Mouse (Mus musculus) intestine, embryonic 14.5 days (tissue): Measurements from ENCODE around the gene Btbd11. TPM values are rescaled to one million over a fixed set of nuclear protein-coding genes. Genes with fewer than 3 reads are reported as not detected.

Source experiments
- ATAC-seq: fragments of 200-750 bp; cut with Nextera tagmentation; replicated peaks from 2 replicates; pipeline ENCODE4 v1.8.0; 2017; ENCODE audit warnings: low read depth, moderate number of reproducible peaks, moderate TSS enrichment, moderate library complexity; ENCODE audit not compliant: low FRiP score, low TSS enrichment
- DNase-seq: peaks from one replicate; pipeline ENCODE4 v3.0.0-alpha.2; 2018; ENCODE audit warnings: low spot score
- H3K27ac ChIP-seq: fragments of 300-500 bp; sonication (generic); 2 replicates; pipeline ENCODE4 v1.5.1; 2014; ENCODE audit warnings: low read depth, mild to moderate bottlenecking, control low read depth
- H3K27me3 ChIP-seq: fragments of 300-500 bp; sonication (generic); replicated peaks from 2 replicates; pipeline ENCODE4 v1.6.1; 2014; ENCODE audit warnings: low read length, control low read depth; ENCODE audit not compliant: control insufficient read depth, insufficient read depth
- H3K36me3 ChIP-seq: fragments of 300-500 bp; sonication (generic); 2 replicates; pipeline ENCODE4 v1.6.1; 2014; ENCODE audit warnings: low read length, control low read depth; ENCODE audit not compliant: control insufficient read depth, insufficient read depth
- H3K4me1 ChIP-seq: fragments of 300-500 bp; sonication (generic); replicated peaks from 2 replicates; pipeline ENCODE4 v1.6.1; 2014; ENCODE audit warnings: low read length, control low read depth, mixed read lengths; ENCODE audit not compliant: control insufficient read depth, insufficient read depth
- H3K4me2 ChIP-seq: fragments of 300-500 bp; sonication (generic); 2 replicates; pipeline ENCODE4 v1.6.1; 2014; ENCODE audit warnings: low read length
- H3K4me3 ChIP-seq: fragments of 300-500 bp; sonication (generic); 2 replicates; pipeline ENCODE4 v1.5.1; 2014; ENCODE audit warnings: low read depth, low read length, control low read depth, mixed read lengths
- H3K9ac ChIP-seq: fragments of 300-500 bp; sonication (generic); 2 replicates; pipeline ENCODE4 v1.6.1; 2014; ENCODE audit warnings: mild to moderate bottlenecking, low read length
- H3K9me3 ChIP-seq: fragments of 300-500 bp; sonication (generic); 2 replicates; pipeline ENCODE4 v1.6.1; 2016; ENCODE audit warnings: low read length, control low read depth; ENCODE audit not compliant: control insufficient read depth
- WGBS: fragments of 180-500 bp; shearing (Covaris S2); extraction: QIAGEN DNeasy Blood & Tissue Kit; methylation state at CpG from one replicate; pipeline ENCODE4 v1.1.7; 2014; 5-methylcytosine and 5-hydroxymethylcytosine counted together
- polyA plus RNA-seq: library from polyadenylated mRNA; unstranded; fragments of >200 nt; fragmentation: Nextera tagmentation; extraction: Ambion mirVana; gene quantifications from 2 replicates; pipeline ENCODE4 v1.2.1, GENCODE M21; 2014

Btbd11 gene
- polyA plus RNA-seq, 1 experiment from 2014 or later, result 2.0 TPM

DNA sequence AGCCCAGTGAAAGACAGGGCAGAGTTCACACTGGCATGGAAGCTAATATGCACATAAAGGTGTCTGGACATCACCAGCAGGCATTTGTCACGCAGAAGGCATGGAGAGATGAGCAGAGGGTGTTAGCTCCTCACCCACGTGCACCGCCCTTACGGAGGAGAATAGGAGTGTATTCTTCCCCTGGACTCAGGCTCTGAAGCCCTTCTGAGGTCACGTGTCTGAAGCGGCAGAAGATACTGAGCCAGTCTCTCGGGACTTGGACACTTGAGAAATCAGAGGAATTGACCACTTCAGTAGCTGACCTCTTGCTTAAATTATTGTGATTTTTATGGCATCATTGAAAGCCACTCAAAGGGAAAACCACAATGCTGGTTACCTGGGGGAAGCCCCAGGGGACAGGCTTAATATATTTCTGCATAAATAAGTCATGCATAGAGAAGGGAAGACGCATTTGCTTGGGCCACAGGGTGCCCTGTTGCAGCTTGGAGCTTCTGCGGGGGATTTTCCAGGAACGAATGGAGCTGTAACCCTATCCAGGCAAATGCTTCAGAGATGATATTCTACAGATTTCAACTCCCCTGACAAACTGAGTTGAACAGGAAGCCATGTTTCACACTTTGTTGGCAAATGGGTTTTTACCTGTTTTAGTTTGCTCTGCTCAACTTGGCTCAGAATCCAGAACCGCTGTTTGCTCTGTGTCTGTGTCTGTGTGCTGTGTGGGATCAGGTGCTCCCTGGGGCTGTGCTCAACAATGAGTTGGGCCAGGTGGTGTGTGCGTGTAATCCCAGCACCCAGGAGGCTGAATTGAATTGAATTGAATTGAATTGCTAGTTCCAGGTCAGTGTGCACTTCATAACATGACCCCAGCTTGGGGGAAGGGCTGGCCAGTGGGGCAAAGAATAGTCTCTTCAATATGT, 231.1 kb downstream of the Btbd11 start:
- ATAC-seq, result no peak
- Histone ChIP-seq H3K9me3 (no peaks in the 10 kb centered on the region), H3K4me2 (no peak overlapping the region), H3K4me3 (no peak overlapping the region), H3K27me3 (no peaks in the 10 kb centered on the region), H3K9ac (no peak overlapping the region), H3K27ac (no peak overlapping the region), H3K4me1 (no peaks in the 10 kb centered on the region), H3K36me3 (no peaks in the 10 kb centered on the region)
- no peak for DNase-seq
- WGBS, result 69% methylated on average over 12 of the region's 12 CpGs

DNA sequence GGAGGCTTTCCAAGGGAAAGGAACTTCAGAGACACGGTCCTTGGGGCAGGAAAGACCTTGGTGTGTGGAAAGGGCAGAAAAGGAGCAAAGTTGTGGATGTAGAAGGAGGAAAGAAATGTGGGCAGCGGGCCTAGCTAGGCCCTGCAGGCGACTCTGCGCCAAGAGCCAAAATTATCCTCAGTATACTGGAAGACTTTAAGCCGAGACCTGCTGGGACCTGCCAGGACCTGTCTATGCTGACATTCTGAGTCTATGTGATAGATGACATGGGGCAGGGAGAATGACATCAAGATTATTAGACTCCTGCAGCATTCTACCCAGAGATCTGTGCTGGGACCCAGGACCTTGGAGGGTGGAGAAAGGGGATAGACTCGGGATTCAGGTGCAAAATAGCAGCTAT, 234.5 kb downstream of the Btbd11 start:
- Histone ChIP-seq H3K4me1 (no peaks in the 10 kb centered on the region; the same call in 1 of the 2 replicates), H3K9ac (no peak overlapping the region), H3K36me3 (no peaks in the 10 kb centered on the region), H3K4me3 (no peak overlapping the region), H3K27me3 (no peaks in the 10 kb centered on the region), H3K27ac (no peak overlapping the region), H3K4me2 (no peak overlapping the region), H3K9me3 (no peaks in the 10 kb centered on the region)
- ATAC-seq (no peak), DNase-seq (no peak)
- 93% methylated on average over 6 of the region's 6 CpGs for WGBS

- 0 out of 2 replicates have a peak overlapping the region, but pooled peaks have one; percentile 2 for H3K9ac ChIP-seq
- peak; percentile 64; the same call in 1 of the 2 replicates for ATAC-seq
- H3K27ac ChIP-seq, result no peak overlapping the region
Observed at GRCm38 (mm10) chr10:85624504-85625169, 238.0 kb downstream of the Btbd11 start.

DNA sequence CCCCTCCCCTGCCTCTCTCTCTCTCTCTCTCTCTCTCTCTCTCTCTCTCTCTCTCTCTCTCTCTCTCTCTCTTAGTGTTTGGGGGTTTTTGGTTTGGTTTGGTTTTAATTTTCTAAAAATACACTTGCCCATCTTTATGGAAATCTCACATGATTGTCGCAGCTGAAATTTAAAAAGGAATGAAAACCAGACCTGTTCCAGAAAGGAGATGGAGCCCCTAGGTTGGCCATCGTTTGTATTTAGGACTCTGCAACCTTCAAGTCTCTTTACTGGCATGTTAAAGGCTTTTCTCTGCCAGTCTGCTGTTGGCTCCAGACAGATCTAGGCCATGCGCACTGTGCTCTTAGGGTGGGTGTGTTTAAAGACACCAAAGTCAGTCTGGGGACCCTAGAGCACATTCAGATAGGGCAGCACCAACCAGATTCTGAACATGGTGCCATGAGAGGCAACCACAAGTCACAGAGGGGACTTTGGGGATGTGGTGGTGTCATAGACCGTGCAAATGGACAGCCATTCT, 238.6 kb downstream of the Btbd11 start:
- Histone ChIP-seq H3K9ac (no peak overlapping the region), H3K27ac (no peak overlapping the region), H3K36me3 (no peaks in the 10 kb centered on the region), H3K9me3 (no peaks in the 10 kb centered on the region), H3K27me3 (no peaks in the 10 kb centered on the region), H3K4me2 (peak overlapping the region; percentile 76), H3K4me3 (no peak overlapping the region; the same call in 1 of the 2 replicates), H3K4me1 (no peaks in the 10 kb centered on the region; the same call in 1 of the 2 replicates)
- WGBS, result 58% methylated on average over 4 of the region's 4 CpGs
- ATAC-seq (no peak), DNase-seq (no peak)

More at GRCm38 (mm10) chr10:85624504-85625169, 238.0 kb downstream of the Btbd11 start:
- Histone ChIP-seq H3K4me1 (no peaks in the 10 kb centered on the region; the same call in 1 of the 2 replicates), H3K27me3 (no peaks in the 10 kb centered on the region), H3K4me2 (peak overlapping the region; percentile 76), H3K4me3 (peak overlapping the region; percentile 35), H3K36me3 (no peaks in the 10 kb centered on the region), H3K9me3 (no peaks in the 10 kb centered on the region)
- peak; percentile 81 for DNase-seq
- WGBS, result 5% methylated on average over 31 of the region's 31 CpGs

- no peak overlapping the region for H3K4me2 ChIP-seq
- DNase-seq (no peak), ATAC-seq (no peak)
- no peaks in the 10 kb centered on the region for H3K9me3 ChIP-seq
- H3K4me3 ChIP-seq, result no peak overlapping the region
- 83% methylated on average over 10 of the region's 10 CpGs for WGBS
- H3K4me1 ChIP-seq, result no peaks in the 10 kb centered on the region; the same call in 1 of the 2 replicates
- no peaks in the 10 kb centered on the region for H3K36me3 ChIP-seq
- H3K9ac ChIP-seq, result no peak overlapping the region
- no peaks in the 10 kb centered on the region for H3K27me3 ChIP-seq
- no peak overlapping the region for H3K27ac ChIP-seq
Observed at GRCm38 (mm10) chr10:85632030-85632429, 245.4 kb downstream of the Btbd11 start.

DNA sequence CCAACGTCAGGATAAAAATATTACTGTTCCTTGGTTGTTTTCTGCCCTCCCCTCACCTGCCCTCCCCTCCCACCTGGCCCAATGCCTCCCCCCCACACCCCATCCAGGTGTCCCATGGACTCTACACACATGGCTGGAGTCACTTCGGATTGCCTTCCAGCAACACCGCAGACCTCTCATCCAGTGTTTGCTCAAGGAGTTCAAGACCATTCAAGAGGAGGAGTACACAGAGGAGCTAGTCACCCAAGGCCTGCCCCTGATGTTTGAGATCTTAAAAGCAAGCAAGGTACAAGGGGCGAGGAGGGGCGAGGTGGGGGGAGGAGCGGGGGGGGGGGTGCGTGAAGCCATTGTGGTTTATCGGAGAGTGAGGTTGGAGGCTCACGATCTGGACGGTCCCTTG, 247.0 kb downstream of the Btbd11 start:
- ATAC-seq (no peak), DNase-seq (no peak)
- Histone ChIP-seq H3K9ac (no peak overlapping the region), H3K9me3 (no peaks in the 10 kb centered on the region), H3K36me3 (no peaks in the 10 kb centered on the region), H3K27me3 (no peaks in the 10 kb centered on the region), H3K4me2 (no peak overlapping the region), H3K4me1 (no peaks in the 10 kb centered on the region; the same call in 1 of the 2 replicates), H3K27ac (no peak overlapping the region), H3K4me3 (no peak overlapping the region)
- 92% methylated on average over 10 of the region's 10 CpGs for WGBS

GRCm38 (mm10) chr10:85637580-85637979, 251.0 kb downstream of the Btbd11 start:
- Histone ChIP-seq H3K27ac (no peak overlapping the region), H3K36me3 (no peaks in the 10 kb centered on the region), H3K4me2 (no peak overlapping the region), H3K9ac (no peak overlapping the region), H3K27me3 (no peaks in the 10 kb centered on the region), H3K4me3 (no peak overlapping the region), H3K4me1 (no peaks in the 10 kb centered on the region; the same call in 1 of the 2 replicates), H3K9me3 (no peaks in the 10 kb centered on the region)
- 49% methylated on average over 7 of the region's 7 CpGs for WGBS
- ATAC-seq, result no peak
- no peak for DNase-seq

GRCm38 (mm10) chr10:85638141-85638540, 251.5 kb downstream of the Btbd11 start:
- ATAC-seq, result no peak
- Histone ChIP-seq H3K36me3 (no peaks in the 10 kb centered on the region), H3K4me2 (no peak overlapping the region), H3K9ac (no peak overlapping the region), H3K4me1 (no peaks in the 10 kb centered on the region; the same call in 1 of the 2 replicates), H3K4me3 (no peak overlapping the region), H3K27ac (no peak overlapping the region), H3K27me3 (no peaks in the 10 kb centered on the region), H3K9me3 (no peaks in the 10 kb centered on the region)
- 69% methylated on average over 5 of the region's 5 CpGs for WGBS
- no peak for DNase-seq
